Mouse (Mus musculus) heart, postnatal 0 days (tissue): ENCODE measurements at regions not wholly inside any gene's neighbourhood (a gene's known extent, or its start where the extent isn't known, plus 50 kb on each side); places are given as distances from the start of the nearest gene placed in this dataset.

Experiments used
- ATAC-seq: fragments of 200-750 bp; cut with Nextera tagmentation; 2 replicates; pipeline ENCODE4 v1.8.0; 2017; ENCODE audit warnings: low read depth, moderate number of reproducible peaks, moderate library complexity; ENCODE audit not compliant: insufficient read depth
- DNase-seq: peaks from one replicate; pipeline ENCODE4 v3.0.0-alpha.2; 2016; ENCODE audit warnings: low spot score
- H3K27ac ChIP-seq: fragments of 300-500 bp; sonication (generic); 2 replicates; pipeline ENCODE4 v1.5.1; 2014; ENCODE audit warnings: low read depth, mild to moderate bottlenecking
- H3K27me3 ChIP-seq: fragments of 300-500 bp; sonication (generic); 2 replicates; pipeline ENCODE4 v1.6.1; 2014; ENCODE audit warnings: low read length, mixed read lengths; ENCODE audit not compliant: control insufficient read depth, insufficient read depth
- H3K36me3 ChIP-seq: fragments of 300-500 bp; sonication (generic); replicated peaks from 2 replicates; pipeline ENCODE4 v1.6.1; 2014; ENCODE audit warnings: low read length, mixed read lengths; ENCODE audit not compliant: control insufficient read depth, insufficient read depth
- H3K4me1 ChIP-seq: fragments of 300-500 bp; sonication (generic); 2 replicates; pipeline ENCODE4 v1.6.1; 2014; ENCODE audit warnings: antibody characterized with exemption; ENCODE audit not compliant: control insufficient read depth, insufficient read depth
- H3K4me2 ChIP-seq: fragments of 300-500 bp; sonication (generic); 2 replicates; pipeline ENCODE4 v1.6.1; 2014; ENCODE audit warnings: low read depth, mild to moderate bottlenecking, low read length, moderate library complexity
- H3K4me3 ChIP-seq: fragments of 300-500 bp; sonication (generic); 2 replicates; pipeline ENCODE4 v1.5.1; 2014; ENCODE audit warnings: low read depth, low read length
- H3K9ac ChIP-seq: fragments of 300-500 bp; sonication (generic); replicated peaks from 2 replicates; pipeline ENCODE4 v1.6.1; 2014; ENCODE audit warnings: low read depth, low read length, mixed read lengths
- H3K9me3 ChIP-seq: fragments of 300-500 bp; sonication (generic); replicated peaks from 2 replicates; pipeline ENCODE4 v1.6.1; 2016; ENCODE audit warnings: low read length; ENCODE audit not compliant: control insufficient read depth
- CTCF ChIP-seq: IDR thresholded peaks from 2 replicates; pipeline ENCODE4 v1.5.1; 2016; ENCODE audit warnings: antibody characterized with exemption, control low read depth, low read depth
- EP300 ChIP-seq: IDR thresholded peaks from 2 replicates; pipeline ENCODE4 v1.6.1; 2016; ENCODE audit warnings: antibody characterized with exemption, low read depth
- WGBS: fragments of 180-500 bp; shearing (Covaris S2); extraction: QIAGEN DNeasy Blood & Tissue Kit; methylation state at CpG from one replicate; pipeline ENCODE4 v1.1.7; 2014; 5-methylcytosine and 5-hydroxymethylcytosine counted together

GRCm38 (mm10) chr3:151948015-151948645 lies 110.7 kb upstream of the Ptgfr start:
- Histone ChIP-seq H3K36me3 (no peaks in the 10 kb centered on the region), H3K27me3 (no peaks in the 10 kb centered on the region), H3K4me3 (no peak overlapping the region), H3K4me1 (no peaks in the 10 kb centered on the region), H3K9me3 (no peaks in the 10 kb centered on the region), H3K27ac (no peak overlapping the region), H3K4me2 (no peak overlapping the region), H3K9ac (no peak overlapping the region)
- TF ChIP-seq CTCF (no peak), EP300 (no peak)
- ATAC-seq (no peak), DNase-seq (no peak)
- 92% methylated on average over 5 of the region's 5 CpGs for WGBS

DNA sequence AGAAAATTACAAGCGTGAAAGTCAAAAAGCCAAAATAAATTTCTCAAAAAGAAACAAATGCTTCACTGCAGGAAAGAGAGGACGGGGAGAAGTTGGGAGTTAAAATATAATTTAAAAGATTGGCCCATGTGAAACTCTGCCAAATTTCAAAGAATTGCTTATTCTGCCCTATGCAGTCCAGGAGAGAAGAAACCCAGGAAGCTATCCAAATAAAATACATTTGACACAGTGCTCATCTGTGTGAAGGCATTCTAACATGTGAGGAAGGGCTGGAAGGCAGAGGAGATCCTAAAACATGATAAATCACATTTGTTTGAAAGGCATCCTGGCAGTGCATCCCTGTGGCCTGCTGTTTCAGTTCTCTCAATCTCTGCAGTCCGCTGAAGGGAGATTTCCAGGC lies 108.5 kb upstream of the Ptgfr start:
- H3K27ac ChIP-seq: no peak overlapping the region
- H3K27me3 ChIP-seq: no peaks in the 10 kb centered on the region
- DNase-seq (no peak), ATAC-seq (no peak)
- H3K36me3 ChIP-seq: no peaks in the 10 kb centered on the region
- H3K4me1 ChIP-seq: no peaks in the 10 kb centered on the region
- no peak overlapping the region for H3K4me3 ChIP-seq
- no peak overlapping the region for H3K9ac ChIP-seq
- H3K4me2 ChIP-seq: no peak overlapping the region
- no peaks in the 10 kb centered on the region for H3K9me3 ChIP-seq
- no peak for TF ChIP-seq EP300
- TF ChIP-seq CTCF: no peak
- WGBS: 81% methylated on average over 3 of the region's 3 CpGs

- 47% methylated on average over 3 of the region's 3 CpGs for WGBS
- TF ChIP-seq CTCF: no peak
- Histone ChIP-seq H3K36me3 (no peaks in the 10 kb centered on the region), H3K4me2 (no peak overlapping the region), H3K4me3 (no peak overlapping the region), H3K27ac (no peak overlapping the region), H3K27me3 (no peaks in the 10 kb centered on the region), H3K9me3 (no peaks in the 10 kb centered on the region), H3K4me1 (no peaks in the 10 kb centered on the region), H3K9ac (no peak overlapping the region)
- DNase-seq (peak; percentile 5), ATAC-seq (peak; percentile 64)
Measured at GRCm38 (mm10) chr3:151943542-151943941, 106.1 kb upstream of the Ptgfr start.

GRCm38 (mm10) chr3:151938472-151939029 lies 101.1 kb upstream of the Ptgfr start:
- Histone ChIP-seq H3K4me3 (no peak overlapping the region), H3K27me3 (no peaks in the 10 kb centered on the region), H3K36me3 (no peaks in the 10 kb centered on the region), H3K9ac (no peak overlapping the region), H3K4me1 (no peaks in the 10 kb centered on the region), H3K4me2 (no peak overlapping the region), H3K27ac (peak overlapping the region; percentile 65), H3K9me3 (no peaks in the 10 kb centered on the region)
- ATAC-seq: peak; percentile 92
- WGBS: 32% methylated on average over 2 of the region's 2 CpGs
- peak; percentile 45 for DNase-seq
- no peak; the same call in 1 of the 2 replicates for TF ChIP-seq EP300
- no peak for TF ChIP-seq CTCF

GRCm38 (mm10) chr3:151931656-151932055 lies 94.2 kb upstream of the Ptgfr start:
- Histone ChIP-seq H3K9ac (no peak overlapping the region), H3K27ac (no peak overlapping the region), H3K4me1 (no peaks in the 10 kb centered on the region), H3K4me3 (no peak overlapping the region), H3K9me3 (no peaks in the 10 kb centered on the region; the same call in 1 of the 2 replicates), H3K36me3 (no peaks in the 10 kb centered on the region), H3K4me2 (no peak overlapping the region), H3K27me3 (no peaks in the 10 kb centered on the region)
- ATAC-seq: no peak
- DNase-seq: no peak
- TF ChIP-seq EP300 (no peak), CTCF (no peak)

- Histone ChIP-seq H3K4me1 (no peaks in the 10 kb centered on the region), H3K4me3 (no peak overlapping the region), H3K4me2 (no peak overlapping the region), H3K9me3 (peaks cover 5% of the 10 kb centered on the region; the same call in 1 of the 2 replicates), H3K27ac (no peak overlapping the region), H3K9ac (no peak overlapping the region), H3K27me3 (no peaks in the 10 kb centered on the region), H3K36me3 (no peaks in the 10 kb centered on the region)
- ATAC-seq: no peak
- TF ChIP-seq EP300 (no peak), CTCF (no peak)
- WGBS: 81% methylated on average over 3 of the region's 3 CpGs
- no peak for DNase-seq
Measured at GRCm38 (mm10) chr3:151931096-151931495, 93.7 kb upstream of the Ptgfr start.
